Mouse (Mus musculus) central nervous system, embryonic 18 days (tissue): ENCODE measurements around the gene Msmb. TPM values are rescaled to one million over a fixed set of nuclear protein-coding genes. Genes with fewer than 3 reads are reported as not detected.

Source experiments
- polyA plus RNA-seq: library from polyadenylated mRNA; depleted of rRNA; stranded (reverse); fragments of >200 nt; gene quantifications from 2 replicates; pipeline ENCODE4 v1.2.3, GENCODE M21; 2012; rRNA removed

Msmb gene
- polyA plus RNA-seq, result not detected in 2 replicates

GRCm38 (mm10) chr14:32141723-32142122 lies at the start of gene Msmb:
Msmb (plus strand) TSS chr14:32142023.

GRCm38 (mm10) chr14:32159690-32160246 lies 17.9 kb downstream of the Msmb start, which contains the start of gene Ncoa4:
Ncoa4 (plus strand) TSS chr14:32159865.

GRCm38 (mm10) chr14:32201791-32202451 lies 60.1 kb downstream of the Msmb start, which contains the start of the genes Timm23 and Parg:
Timm23 (minus strand) TSS chr14:32201898.
Parg (plus strand) TSS chr14:32201949.

Other genes with a start within 250 kb of the Msmb start
- 0.90 and 0.91 TPM in 2 replicates for gene Galnt15, start 113.0 kb upstream of the Msmb start, polyA plus RNA-seq
- gene Oxnad1, start 56.6 kb upstream of the Msmb start, polyA plus RNA-seq, result 22.1 and 23.4 TPM in 2 replicates
- gene Dph3, start 56.3 kb upstream of the Msmb start, polyA plus RNA-seq, result 45.1 and 50.9 TPM in 2 replicates
- gene Ncoa4, start 17.8 kb downstream of the Msmb start, polyA plus RNA-seq, result 63.1 and 69.4 TPM in 2 replicates
- 141 and 160 TPM in 2 replicates for gene Timm23, start 59.9 kb downstream of the Msmb start, polyA plus RNA-seq
- 16.7 and 16.8 TPM in 2 replicates for gene Parg, start 59.9 kb downstream of the Msmb start, polyA plus RNA-seq
- gene Ogdhl, start 180.0 kb downstream of the Msmb start, polyA plus RNA-seq, result 25.0 and 26.9 TPM in 2 replicates
- gene 1700024G13Rik, start 246.4 kb downstream of the Msmb start, polyA plus RNA-seq, result 0.32 and 0.72 TPM in 2 replicates